Mouse (Mus musculus) thymus, postnatal 25 days (tissue): Measurements from ENCODE around the gene Cacng3.

ENCODE experiments used
- DNase-seq: peaks from one replicate; pipeline ENCODE4 v3.0.0; 2022

Cacng3 gene

DNA sequence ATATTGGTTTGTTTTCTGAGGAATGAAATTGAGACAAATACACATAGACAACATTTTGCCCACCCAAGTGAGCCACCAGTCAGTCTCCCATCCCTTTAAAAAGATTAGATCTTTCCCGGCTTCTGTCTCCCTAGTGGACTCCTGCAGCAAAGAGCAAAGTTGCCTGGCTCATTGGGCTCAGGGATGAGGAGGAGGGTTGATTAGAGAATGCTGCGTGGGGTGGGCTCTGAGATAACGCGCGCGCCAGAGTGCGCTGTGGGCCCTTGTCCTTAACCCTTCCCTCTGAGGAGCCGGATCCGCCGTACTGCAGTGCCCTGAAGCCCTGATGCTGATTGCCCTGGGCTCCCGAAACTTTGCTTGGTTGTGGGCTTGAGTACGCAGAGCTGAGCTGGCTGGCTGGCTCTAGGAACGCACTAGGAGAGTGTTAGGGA, at the start of gene Cacng3:
Cacng3 (plus strand) TSS at position 51 of the 431 bp plus-strand sequence.
- no peak for DNase-seq

DNA sequence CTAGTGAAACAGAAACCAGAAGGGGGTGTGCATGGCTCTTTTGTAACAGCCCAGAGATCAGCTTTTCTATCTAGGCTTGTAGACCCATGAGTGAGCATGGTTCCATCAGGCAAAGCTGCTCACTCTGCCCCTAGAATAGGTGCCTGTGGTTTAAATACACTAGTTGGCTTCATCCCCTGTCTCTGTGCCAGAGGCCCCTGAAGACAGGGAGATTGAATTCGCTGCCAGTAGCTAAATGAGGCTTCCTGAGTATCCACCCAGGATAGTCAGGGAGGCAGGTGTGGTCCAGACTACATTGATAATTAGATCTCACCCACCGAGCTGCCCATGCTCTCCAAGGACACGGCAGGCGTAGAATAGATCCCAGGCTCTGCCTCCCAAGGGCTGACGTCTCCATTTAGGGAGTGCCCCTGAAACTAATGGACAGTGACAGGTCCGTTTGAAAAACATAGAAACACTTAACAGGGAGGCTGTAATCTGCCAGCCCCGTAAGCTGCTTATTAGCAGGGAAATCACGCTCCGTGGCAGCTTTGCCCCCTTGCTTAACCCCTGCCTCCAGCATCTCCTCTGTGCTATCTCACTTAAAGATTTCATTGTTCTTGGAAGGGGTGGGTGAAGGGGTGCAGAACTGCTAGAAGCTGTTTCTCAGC, 48.0 kb upstream of the Cacng3 start:
- no peak for DNase-seq

DNA sequence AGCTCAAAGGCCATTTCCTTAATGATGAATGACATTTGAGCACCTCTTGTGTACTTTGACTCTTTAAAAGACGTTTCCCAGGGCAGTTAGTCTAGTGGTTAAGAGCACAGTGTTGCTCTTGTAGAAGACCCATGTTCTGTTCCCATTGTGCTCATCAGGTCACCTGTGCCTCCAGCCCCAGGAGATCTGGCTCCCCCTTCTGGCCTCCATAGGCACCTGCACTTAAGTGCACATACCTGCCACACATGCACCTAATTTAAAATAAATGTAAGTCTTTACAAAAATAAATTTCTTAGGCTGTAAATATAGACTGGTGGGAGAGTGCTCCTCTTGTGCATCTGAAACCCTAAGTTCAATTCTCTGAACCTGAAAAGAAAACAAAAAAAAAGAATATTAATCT, 46.5 kb upstream of the Cacng3 start:
- no peak for DNase-seq

DNA sequence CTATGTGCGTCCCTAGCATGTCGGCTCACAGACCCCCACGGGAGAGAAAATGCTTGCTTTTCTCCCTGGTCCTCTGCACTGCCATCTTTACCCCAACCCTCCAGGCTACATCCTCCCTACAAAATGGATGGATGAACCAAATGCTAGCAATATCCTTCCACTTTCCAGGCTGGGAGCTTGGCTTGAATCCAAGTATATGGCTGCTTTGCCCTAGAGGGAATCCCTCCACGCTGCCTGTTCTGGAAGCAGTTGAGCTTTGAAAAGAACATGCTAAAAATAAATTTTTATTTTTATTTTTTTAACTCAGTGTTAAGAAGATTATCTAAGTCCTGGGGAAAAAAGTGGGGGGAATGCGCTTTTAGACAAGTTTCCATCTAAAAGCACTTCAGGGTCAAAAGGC, 42.2 kb upstream of the Cacng3 start:
- no peak for DNase-seq

DNA sequence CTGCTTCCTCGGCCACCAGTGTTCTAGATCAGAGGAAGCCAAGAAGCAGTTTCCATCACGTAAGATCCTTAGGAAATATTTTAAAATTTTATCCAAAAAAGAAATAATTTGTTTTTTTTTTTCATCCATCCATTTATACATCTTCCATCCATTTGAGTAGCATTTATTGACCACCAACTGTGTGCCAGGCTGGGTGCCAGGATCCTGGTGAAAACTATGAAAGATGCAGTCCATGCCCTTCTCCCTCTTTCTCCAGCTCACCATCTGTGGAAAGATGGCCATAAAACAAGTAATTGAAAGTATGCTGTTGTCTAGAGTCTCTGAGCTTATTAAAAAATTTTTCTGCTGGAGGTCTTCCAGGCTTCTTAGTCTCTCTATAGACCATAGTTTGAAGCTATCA, 39.9 kb upstream of the Cacng3 start:
- no peak for DNase-seq

DNA sequence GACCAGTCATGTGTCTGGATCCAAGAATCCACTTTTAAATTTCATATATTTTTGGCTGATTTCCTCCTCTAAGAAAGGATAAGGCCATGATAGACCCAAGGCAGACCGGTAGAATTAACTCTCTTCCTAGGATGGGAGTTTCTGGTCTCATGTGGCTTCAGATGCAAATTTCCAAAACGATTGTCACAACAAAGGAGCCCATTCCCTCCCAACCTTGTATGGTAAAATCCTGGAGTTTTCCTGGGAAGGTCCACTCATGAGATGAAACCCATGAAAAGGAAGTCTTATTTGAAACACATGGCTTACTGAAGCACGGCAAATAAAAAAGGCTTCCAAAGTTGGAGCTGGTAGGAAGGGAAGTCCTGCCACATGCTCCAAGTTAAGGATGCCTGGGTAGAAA, 39.1 kb upstream of the Cacng3 start:
- no peak for DNase-seq

DNA sequence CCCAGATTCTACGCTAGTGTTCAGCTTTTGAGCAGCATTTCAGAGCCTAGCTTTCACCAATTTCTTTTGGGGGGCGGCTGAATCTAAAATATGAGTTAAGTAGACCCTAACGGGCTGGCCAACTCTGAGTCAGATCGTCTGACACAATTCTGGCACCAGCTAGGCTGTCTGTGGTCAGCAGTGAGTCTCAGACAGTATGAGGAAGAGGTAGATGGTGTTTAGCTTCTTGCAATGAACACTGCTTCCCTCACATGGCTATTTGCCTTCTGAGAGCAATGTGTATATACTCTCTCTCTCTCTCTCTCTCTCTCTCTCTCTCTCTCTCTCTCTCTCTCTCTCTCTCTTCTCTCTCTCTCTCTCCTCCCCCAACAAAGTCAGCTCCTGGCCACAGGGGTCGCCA, 37.3 kb upstream of the Cacng3 start:
- DNase-seq, result no peak

DNA sequence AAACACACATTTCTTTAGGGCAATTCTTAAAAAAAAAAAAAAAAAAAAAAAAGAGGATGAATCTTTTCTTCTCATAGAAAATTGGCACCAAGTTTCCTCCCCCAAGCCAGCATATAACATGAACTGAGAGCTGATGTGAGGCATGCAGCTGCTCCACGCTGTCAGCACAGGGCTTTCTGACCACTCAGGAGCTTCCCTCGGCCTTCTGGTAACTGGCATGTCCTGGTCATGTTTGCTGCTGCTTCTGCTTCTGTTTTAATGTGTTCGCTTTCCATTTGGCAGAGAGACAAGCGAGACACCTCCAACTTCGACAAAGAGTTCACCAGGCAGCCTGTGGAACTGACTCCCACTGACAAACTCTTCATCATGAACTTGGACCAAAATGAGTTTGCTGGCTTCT, 36.8 kb upstream of the Cacng3 start:
- no peak for DNase-seq

DNA sequence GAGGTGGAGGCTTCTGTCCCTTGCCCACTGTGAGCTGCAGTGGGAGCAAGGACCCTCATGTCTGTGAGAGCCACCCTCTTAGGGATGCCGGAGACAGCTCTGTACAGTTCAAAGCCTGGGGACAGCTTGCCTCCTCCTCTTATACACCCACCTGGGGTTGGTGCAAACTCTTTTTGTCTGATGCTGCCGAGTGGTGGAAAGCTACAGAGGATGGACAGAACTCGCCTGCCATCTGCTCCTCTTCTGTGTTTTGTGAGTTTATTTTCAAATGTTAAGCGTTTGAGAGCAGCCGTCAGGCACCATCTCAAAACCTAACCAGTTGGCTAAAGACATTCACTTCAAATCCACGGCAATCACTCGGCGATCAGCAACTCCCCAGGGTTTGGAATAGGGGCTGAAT, 26.6 kb upstream of the Cacng3 start:
- no peak for DNase-seq

DNA sequence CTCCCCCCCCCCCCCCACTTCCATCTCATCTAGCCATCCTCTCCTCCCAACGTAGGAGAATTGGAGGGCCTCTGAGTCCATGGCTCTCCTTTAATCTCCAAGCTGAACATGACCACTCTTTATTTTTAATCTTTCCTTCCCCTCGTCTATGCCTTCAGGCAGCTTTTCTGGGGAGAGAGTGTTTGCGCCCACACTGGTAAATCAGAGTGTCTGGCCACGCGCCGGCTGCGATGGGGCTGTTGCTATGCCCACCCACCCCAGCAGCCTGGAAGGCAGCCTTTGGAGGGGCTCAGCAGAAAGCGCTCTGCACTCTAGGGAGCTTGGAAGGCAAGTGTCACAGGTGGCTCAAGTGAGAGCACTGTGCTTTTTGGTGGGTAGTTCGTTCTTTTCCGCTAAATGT, 21.0 kb upstream of the Cacng3 start:
- no peak for DNase-seq

DNA sequence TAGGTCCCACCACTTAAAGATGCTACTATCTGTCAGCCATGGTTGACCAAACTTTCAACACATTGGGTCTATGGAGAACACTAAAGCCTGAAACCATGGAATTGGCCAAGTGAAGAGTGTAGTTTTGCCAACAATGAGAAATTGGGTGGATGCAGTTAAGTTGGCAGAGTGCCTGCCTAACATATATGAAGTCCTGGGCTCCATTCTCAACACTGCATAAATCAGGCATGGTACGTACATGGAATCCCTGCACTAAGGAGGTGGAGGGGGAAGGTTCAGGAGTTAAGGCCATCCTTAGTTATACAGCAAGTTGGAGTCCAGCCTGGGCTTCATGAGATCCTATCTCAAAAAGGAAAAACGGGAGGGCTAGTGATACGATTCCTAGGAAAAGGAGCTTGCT, 17.8 kb upstream of the Cacng3 start:
- no peak for DNase-seq

DNA sequence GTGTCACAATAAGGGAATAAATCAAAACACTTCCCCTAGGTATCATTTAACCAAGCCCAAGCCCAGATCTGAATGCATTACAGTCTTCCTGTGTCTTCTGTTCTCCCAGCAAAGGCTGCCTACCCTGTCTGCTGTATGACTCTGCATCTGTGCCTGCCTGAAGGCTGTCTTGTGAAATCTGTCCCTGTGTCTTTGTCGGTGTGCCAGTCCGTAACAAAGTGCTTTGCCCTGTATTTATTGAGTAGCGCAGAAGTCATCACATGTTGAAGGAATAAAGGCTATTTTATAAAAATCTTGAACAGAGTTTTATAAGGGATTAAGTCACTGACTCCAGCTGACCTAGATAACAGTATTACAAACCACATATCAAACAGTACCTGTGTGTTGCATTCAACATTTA, 13.6 kb upstream of the Cacng3 start:
- no peak for DNase-seq

DNA sequence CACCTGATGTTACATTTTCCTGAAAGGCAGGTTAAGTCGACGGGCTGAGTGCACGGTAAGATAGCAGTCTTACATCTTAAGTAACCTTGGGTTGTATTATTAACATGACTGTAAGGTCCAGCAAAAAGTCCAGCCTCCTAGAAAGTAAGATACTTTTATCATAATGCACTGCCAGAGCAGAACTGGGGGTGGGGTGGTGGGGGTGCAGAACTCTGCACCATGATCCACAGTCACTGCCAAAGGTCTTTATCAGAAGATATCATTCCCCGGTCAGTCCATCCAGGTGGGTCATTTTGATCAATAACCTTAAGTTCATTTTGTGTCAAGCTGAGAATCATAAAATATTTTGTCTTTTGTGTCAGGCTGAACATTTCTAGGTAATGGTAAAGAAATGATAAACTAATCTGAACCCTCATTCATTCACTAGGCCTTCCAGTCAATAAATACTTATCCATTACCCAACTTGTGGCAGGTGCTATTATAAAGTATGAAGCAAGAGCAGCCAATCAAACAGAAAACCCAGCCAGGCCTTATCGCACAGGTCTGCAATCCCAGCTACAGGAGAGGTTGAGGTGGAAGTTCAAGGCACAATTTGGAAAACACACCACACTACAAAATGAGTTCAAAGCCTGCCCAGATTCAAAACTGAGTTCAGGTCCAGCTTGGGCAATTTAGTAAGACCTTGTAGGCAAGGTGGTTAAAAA, 12.7 kb upstream of the Cacng3 start:
- no peak for DNase-seq

DNA sequence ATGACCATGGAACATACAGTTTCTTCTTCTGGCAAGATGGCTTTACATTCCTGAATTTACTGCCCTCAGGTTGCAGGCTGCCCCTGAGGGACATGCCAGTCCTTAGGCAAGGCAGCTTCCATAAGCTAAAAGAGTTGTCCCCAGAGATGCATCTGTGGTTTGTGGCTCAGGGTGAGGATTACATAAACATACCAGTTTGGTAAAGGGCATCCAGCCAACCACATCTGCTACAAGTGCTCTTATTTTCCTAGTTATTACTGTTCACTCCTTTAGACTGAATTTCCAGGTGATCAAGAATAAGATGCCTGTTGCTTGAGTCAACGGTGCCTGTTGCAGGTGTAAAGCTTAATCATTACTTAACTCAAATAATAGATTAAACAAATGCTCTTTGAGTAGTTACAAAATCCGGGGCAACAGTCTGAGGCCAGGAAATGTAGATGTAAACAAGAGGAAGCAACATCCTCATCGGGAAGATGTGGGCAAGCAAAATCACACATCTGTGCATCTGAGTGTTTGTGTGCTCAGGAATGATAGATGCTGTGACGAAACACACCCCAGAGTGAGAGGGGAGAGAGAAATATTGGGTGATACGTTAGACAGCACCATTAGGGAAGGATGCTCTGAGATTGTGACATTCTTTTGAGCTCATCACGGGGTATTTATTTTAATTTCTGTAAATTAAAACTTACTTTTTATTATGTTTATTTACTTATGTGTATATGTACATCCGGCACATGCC, 4.8 kb upstream of the Cacng3 start:
- no peak for DNase-seq

DNA sequence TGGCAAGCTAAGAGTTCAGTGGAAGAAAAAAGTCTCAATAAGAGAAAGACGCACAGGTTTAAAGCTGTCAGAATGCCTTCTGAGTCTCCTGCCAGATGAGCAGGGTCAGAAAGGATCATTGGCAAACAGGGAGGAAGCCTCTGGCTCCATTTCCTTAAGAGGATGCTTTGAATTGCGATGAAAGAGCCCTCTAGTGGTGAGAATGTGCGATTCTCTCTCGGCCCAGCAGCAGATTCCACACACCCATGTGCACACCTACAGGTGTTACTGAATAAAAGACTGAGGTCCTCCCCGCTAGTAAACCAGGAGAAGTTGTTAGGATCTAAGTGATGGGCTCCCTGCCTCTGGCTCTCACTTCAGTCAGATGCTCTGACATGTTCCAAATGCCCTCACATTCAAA, 2.4 kb upstream of the Cacng3 start:
- peak; percentile 6 for DNase-seq

DNA sequence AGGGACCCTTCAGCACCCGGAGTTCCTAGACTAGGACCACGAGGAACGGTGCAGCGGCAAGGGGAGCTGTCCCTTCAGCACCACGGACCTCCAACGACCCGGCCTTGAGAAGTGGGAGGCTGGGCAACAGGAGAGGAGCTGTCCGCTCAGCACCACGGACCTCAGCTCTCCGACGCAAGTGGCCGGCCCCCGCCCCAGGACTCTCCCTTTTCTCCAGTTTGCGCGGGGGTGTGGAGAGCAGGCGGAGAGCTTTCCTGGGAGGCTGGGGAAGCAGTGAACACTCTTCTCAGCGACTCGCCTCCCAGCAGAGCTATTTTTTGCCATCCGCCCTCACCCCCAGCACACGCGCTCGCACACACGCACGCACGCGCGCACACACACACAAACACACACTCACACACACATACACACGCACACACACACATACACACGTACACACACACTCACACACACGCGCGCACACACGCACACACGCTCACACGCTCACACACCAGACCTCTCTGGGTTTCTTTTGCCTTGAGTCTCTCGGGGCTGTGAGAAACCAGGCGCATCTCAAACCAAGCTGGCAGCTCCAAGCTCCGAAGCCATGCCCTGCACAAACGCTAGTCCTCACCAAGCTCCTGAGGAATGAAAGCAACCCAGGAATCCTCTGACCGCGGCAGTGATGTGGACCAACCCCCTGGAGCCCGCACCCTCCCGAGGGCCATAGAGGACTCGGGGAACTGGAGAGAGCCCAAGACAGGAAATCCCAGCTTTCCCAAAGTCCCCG, 765 bp downstream of the Cacng3 start:
- DNase-seq, result peak; percentile 76

DNA sequence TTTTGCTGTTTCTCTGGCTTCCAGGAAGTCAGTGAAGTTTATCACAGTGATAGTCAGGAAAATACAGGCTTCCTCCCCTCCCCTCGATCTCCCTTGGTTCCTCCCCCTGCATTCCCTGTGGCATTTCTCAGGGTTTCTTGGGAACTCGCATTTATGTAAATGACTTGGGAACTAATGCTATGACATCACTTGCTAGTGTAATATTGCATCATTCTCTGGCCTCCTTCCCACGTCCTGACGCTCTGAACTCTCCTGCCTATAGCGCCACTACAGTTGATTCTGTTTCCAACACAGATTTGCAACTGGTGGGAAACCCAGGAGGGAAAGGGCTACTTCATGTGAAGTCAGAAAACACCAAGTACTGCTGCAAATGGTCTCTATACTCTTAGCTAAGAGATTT, 2.7 kb downstream of the Cacng3 start:
- DNase-seq, result no peak

DNA sequence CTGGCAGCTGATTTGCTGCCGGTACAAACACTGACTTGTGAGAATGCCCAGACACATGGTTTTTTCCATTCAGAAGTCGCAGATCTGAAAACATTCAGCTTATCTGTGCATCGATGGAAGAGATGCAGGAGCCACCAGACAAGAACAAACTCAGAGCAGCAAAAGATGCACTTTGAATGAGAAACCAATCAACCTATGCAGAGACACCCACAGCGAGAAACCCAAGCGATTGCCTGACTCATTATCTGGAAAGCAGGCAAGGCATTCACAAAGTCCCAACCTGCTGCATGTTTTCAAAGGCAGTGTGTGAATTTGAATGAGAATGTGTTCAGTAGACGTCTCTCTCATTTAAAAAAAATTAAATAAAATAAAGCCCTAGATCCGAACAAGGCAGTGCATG, 4.9 kb downstream of the Cacng3 start:
- no peak for DNase-seq

DNA sequence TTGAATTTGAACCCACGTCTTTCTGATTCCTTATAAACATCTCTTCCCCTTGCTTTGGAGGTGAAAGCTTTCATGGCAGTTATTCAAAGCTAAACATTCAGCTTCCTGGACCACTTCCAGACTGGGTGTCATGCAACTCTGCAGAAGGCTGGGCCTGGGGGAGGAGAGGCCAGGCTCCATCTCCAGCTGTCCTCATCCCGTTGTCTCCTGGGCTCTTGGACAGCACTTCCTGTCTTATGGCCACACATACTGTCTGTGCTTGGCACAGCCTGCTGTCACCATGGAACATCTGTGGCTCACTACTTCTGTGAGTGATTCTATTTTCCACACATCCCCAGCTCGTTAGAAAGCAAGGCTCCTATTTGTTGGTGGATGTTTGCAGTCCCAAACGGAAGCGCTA, 31.5 kb downstream of the Cacng3 start:
- DNase-seq, result no peak

DNA sequence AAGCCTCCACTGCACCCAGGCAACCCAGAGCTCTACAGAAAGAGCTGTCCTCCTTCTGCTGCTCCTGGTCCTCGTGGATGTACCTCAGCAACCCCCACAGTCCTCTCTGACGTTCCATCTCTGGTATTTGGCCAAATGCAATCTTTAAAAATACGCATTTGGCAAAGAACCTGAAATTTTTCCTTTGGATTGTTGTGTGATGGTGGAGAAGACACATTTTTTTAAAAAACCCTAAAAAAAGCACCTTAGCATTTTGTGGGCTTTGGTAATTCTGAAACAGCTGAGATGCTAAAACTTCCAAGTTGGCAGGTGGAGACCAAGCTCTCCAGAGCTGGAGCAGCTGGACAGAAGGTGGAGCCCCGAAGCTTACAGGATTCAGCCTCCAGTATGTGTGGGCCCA, 32.2 kb downstream of the Cacng3 start:
- DNase-seq, result no peak

DNA sequence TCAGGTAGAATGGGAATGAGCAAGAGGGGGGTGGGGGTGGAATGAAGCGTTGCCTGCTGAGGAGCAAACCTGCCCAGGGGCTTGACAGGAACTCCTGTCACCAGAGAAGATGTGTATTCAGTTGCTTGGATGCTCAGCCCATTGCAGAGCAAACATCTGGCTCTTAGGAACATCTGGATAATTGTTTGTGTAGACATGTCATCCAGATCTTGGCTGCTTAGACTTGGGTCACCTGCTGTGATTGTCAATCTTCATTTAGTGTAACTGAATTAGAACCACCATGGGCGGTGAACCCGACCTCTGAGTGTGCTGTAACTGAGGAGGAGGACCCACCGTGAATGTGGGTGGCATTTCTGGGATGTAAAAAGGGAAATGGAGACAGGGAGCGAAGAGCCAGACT, 36.4 kb downstream of the Cacng3 start:
- no peak for DNase-seq

DNA sequence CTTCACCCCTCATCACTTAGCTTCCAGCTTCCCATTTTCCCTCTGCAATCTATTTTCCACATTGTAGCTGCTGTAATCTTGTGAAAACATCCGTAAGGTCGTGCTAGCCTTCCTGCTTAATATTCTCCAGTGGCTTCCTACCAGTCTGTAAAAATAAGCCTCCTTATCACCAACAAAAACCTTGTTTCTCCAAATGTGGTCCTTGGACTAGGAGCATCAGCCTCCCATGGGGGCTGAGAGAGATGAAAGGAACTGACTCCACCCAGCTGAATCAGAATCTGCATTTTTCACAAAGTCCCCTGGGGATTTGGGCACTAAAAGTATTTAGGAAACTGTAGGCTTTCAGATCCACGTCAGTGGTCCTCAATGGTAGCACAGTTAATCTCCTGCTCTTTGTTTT, 46.0 kb downstream of the Cacng3 start:
- DNase-seq, result no peak

DNA sequence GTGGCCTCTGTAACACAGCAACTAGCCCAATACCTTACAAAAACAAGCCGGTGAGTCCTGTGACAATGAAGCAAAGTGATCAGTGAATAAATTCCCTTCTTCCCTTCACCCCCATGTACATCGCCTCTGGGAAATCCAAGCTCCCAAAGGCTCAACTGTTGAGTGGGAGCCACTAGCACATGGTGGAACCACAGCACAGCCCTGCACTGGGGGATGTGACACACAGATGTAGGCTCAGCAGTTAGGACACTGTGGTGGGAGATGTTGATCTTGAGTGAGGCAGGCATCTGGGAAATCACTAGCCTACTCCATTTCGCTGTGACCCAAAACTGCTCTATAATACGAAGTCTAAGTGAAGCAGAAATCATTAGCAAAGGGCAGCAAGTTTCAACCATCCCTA, 48.2 kb downstream of the Cacng3 start:
- DNase-seq, result no peak
